Mouse (Mus musculus): ENCODE measurements at regions not wholly inside any gene's neighbourhood (a gene's known extent, or its start where the extent isn't known, plus 50 kb on each side); places are given as distances from the start of the nearest gene placed in this dataset.

DNA sequence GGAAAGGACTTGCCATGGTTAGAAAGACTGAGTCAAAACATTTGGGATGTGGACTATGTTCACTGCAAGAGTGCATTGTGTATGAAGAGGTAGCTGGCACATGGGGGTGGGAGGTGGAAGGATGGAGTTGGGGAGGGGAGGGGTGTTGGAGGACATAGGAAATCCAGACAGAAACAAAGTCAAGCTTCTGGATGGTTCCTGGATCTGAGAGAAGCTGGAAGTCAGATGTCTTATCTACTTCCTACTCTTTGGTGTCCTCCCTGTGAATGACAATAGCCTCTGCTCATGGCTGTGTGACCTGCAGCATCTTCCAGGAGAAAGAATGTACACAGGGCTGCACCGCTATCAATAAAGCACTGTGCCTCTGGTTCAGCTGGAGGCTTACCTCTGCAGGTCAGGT is 491.3 kb downstream of the Rnf144a start:
- TF ChIP-seq EP300 (optimal IDR thresholded peaks at IDR 0.05) (no peak), CTCF (IDR thresholded peaks at IDR 0.05; ENCODE audit: low read depth) (no peak)
- Histone ChIP-seq H3K9ac (ENCODE audit: low read length) (no peak overlapping the region), H3K9me3 (ENCODE audit: control insufficient read depth, low read length) (no peaks in the 10 kb centered on the region), H3K36me3 (ENCODE audit: control insufficient read depth, insufficient read depth, low read length) (no peaks in the 10 kb centered on the region), H3K27me3 (ENCODE audit: control insufficient read depth, insufficient read depth, low read length) (no peaks in the 10 kb centered on the region), H3K4me3 (ENCODE audit: low read depth, low read length) (no peak overlapping the region), H3K27ac (replicated peaks) (no peak overlapping the region), H3K4me2 (replicated peaks; ENCODE audit: low read depth) (no peak overlapping the region), H3K4me1 (replicated peaks; ENCODE audit: control insufficient read depth, insufficient read depth) (no peaks in the 10 kb centered on the region)
- WGBS, result 72% methylated on average over 1 of the region's 1 CpGs
- DNase-seq (ENCODE audit: low spot score) (no peak), ATAC-seq (ENCODE audit: low FRiP score, low TSS enrichment) (no peak)

DNA sequence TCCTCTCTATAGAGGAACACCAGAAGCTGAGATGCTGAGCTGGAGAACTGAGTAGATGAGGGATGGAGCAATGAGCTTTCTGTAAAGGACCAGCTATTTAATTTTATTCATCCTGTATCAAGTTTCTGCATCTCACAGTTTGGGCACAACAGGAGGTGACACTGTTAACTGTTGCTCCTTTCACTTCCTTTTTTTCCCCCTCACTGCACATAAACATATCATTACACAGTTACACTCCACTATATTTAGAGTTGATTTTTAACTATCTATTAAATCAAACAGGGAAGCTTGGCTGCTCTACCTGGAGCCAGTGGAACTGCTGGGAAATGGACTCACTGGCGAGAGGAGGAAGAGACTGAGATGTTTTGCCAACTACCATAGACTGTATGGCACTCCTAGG is 509.4 kb downstream of the Rnf144a start:
- Histone ChIP-seq H3K36me3 (ENCODE audit: control insufficient read depth, insufficient read depth, low read length) (no peaks in the 10 kb centered on the region), H3K9ac (ENCODE audit: low read length) (no peak overlapping the region), H3K4me3 (ENCODE audit: low read depth, low read length) (no peak overlapping the region), H3K27ac (replicated peaks) (no peak overlapping the region), H3K27me3 (ENCODE audit: control insufficient read depth, insufficient read depth, low read length) (no peaks in the 10 kb centered on the region), H3K4me1 (replicated peaks; ENCODE audit: control insufficient read depth, insufficient read depth) (no peaks in the 10 kb centered on the region), H3K9me3 (ENCODE audit: control insufficient read depth, low read length) (no peaks in the 10 kb centered on the region), H3K4me2 (replicated peaks; ENCODE audit: low read depth) (no peak overlapping the region)
- WGBS, result 83% methylated on average over 1 of the region's 1 CpGs
- DNase-seq (ENCODE audit: low spot score), result no peak
- ATAC-seq (ENCODE audit: low FRiP score, low TSS enrichment), result no peak
- TF ChIP-seq CTCF (IDR thresholded peaks at IDR 0.05; ENCODE audit: low read depth) (no peak), EP300 (optimal IDR thresholded peaks at IDR 0.05) (no peak)

- H3K9ac ChIP-seq (ENCODE audit: low read length), result no peak overlapping the region
- WGBS, result 56% methylated on average over 3 of the region's 3 CpGs
- H3K36me3 ChIP-seq (ENCODE audit: control insufficient read depth, insufficient read depth, low read length), result no peaks in the 10 kb centered on the region
- no peaks in the 10 kb centered on the region for H3K27me3 ChIP-seq (ENCODE audit: control insufficient read depth, insufficient read depth, low read length)
- no peak for ATAC-seq (ENCODE audit: low FRiP score, low TSS enrichment)
- H3K27ac ChIP-seq (replicated peaks), result no peak overlapping the region
- H3K4me2 ChIP-seq (replicated peaks; ENCODE audit: low read depth), result no peak overlapping the region
- H3K9me3 ChIP-seq (ENCODE audit: control insufficient read depth, low read length), result no peaks in the 10 kb centered on the region
- no peak overlapping the region for H3K4me3 ChIP-seq (ENCODE audit: low read depth, low read length)
- TF ChIP-seq EP300 (optimal IDR thresholded peaks at IDR 0.05) (no peak), CTCF (IDR thresholded peaks at IDR 0.05; ENCODE audit: low read depth) (no peak)
- H3K4me1 ChIP-seq (replicated peaks; ENCODE audit: control insufficient read depth, insufficient read depth), result no peaks in the 10 kb centered on the region
- no peak for DNase-seq (ENCODE audit: low spot score)
Measured at GRCm38 (mm10) chr12:25896543-25896942, 518.5 kb downstream of the Rnf144a start.

- no peak for DNase-seq (ENCODE audit: low spot score)
- Histone ChIP-seq H3K36me3 (ENCODE audit: control insufficient read depth, insufficient read depth, low read length) (no peaks in the 10 kb centered on the region), H3K9ac (ENCODE audit: low read length) (no peak overlapping the region), H3K9me3 (ENCODE audit: control insufficient read depth, low read length) (no peaks in the 10 kb centered on the region), H3K4me3 (ENCODE audit: low read depth, low read length) (no peak overlapping the region), H3K4me2 (replicated peaks; ENCODE audit: low read depth) (no peak overlapping the region), H3K4me1 (replicated peaks; ENCODE audit: control insufficient read depth, insufficient read depth) (no peaks in the 10 kb centered on the region), H3K27me3 (ENCODE audit: control insufficient read depth, insufficient read depth, low read length) (no peaks in the 10 kb centered on the region), H3K27ac (replicated peaks) (no peak overlapping the region)
- ATAC-seq (ENCODE audit: low FRiP score, low TSS enrichment), result no peak
- TF ChIP-seq EP300 (optimal IDR thresholded peaks at IDR 0.05) (no peak), CTCF (IDR thresholded peaks at IDR 0.05; ENCODE audit: low read depth) (no peak)
- WGBS, result 49% methylated on average over 1 of the region's 1 CpGs
Measured at GRCm38 (mm10) chr12:25895691-25896090, 519.4 kb downstream of the Rnf144a start.

DNA sequence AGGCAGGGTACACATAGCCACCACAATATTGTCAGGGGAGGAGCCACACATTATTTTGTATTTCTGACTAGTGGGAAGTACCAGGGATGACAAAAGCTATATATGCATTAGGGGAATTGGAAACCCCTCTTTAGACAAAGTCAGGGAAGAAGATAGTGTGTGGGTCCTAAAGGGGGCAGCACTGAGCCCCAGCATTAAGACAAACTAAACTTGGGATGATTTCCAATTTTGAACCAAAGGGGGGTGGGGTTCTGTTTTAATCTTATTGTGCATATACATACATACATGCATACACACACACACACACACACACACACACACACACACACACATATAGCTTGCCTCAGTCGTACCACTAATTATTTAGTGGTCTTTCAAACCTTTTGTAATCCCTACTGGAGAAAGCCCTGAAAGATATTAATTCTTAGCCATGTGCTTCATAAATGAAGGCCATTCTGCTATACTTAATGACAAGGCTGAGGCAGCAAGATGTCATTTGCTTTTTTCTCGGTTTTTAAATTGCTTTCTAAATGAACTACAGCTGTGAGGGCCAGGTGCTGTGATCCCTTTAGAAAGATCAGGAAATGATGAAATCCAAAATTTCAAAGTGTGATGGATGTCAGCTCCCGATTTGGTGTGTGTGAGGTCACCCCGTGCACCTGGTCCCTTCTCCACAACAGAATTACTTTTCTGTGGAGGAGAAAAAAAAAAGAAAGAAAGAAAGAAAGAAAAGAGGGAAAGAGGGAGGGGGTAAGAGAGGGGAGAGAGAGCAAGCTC is 523.5 kb downstream of the Rnf144a start:
- no peak for ATAC-seq (ENCODE audit: low FRiP score, low TSS enrichment)
- no peak for DNase-seq (ENCODE audit: low spot score)
- H3K27me3 ChIP-seq (ENCODE audit: control insufficient read depth, insufficient read depth, low read length), result no peaks in the 10 kb centered on the region
- H3K4me3 ChIP-seq (ENCODE audit: low read depth, low read length), result no peak overlapping the region
- H3K4me2 ChIP-seq (replicated peaks; ENCODE audit: low read depth), result no peak overlapping the region
- no peak for TF ChIP-seq EP300 (optimal IDR thresholded peaks at IDR 0.05)
- TF ChIP-seq CTCF (IDR thresholded peaks at IDR 0.05; ENCODE audit: low read depth), result peak; percentile 35; the same call in 1 of the 2 replicates
- H3K9ac ChIP-seq (ENCODE audit: low read length), result no peak overlapping the region
- H3K4me1 ChIP-seq (replicated peaks; ENCODE audit: control insufficient read depth, insufficient read depth), result no peaks in the 10 kb centered on the region
- WGBS, result 41% methylated on average over 4 of the region's 4 CpGs
- no peaks in the 10 kb centered on the region for H3K36me3 ChIP-seq (ENCODE audit: control insufficient read depth, insufficient read depth, low read length)
- no peak overlapping the region for H3K27ac ChIP-seq (replicated peaks)
- H3K9me3 ChIP-seq (ENCODE audit: control insufficient read depth, low read length), result no peaks in the 10 kb centered on the region

- 66% methylated on average over 1 of the region's 1 CpGs for WGBS
Measured at GRCm38 (mm10) chr12:25890722-25891121, 524.3 kb downstream of the Rnf144a start.

More at GRCm38 (mm10) chr12:25890722-25891121, 524.3 kb downstream of the Rnf144a start:
- H3K4me1 ChIP-seq (replicated peaks; ENCODE audit: control insufficient read depth, insufficient read depth), result no peaks in the 10 kb centered on the region
- H3K4me2 ChIP-seq (replicated peaks; ENCODE audit: low read depth), result no peak overlapping the region
- DNase-seq (ENCODE audit: low spot score) (no peak), ATAC-seq (ENCODE audit: low FRiP score, low TSS enrichment) (no peak)
- TF ChIP-seq CTCF (IDR thresholded peaks at IDR 0.05; ENCODE audit: low read depth) (peak; percentile 61), EP300 (optimal IDR thresholded peaks at IDR 0.05) (no peak)
- no peak overlapping the region for H3K9ac ChIP-seq (ENCODE audit: low read length)
- no peak overlapping the region for H3K4me3 ChIP-seq (ENCODE audit: low read depth, low read length)
- no peaks in the 10 kb centered on the region for H3K27me3 ChIP-seq (ENCODE audit: control insufficient read depth, insufficient read depth, low read length)
- H3K9me3 ChIP-seq (ENCODE audit: control insufficient read depth, low read length), result no peaks in the 10 kb centered on the region
- no peak overlapping the region for H3K27ac ChIP-seq (replicated peaks)
- no peaks in the 10 kb centered on the region for H3K36me3 ChIP-seq (ENCODE audit: control insufficient read depth, insufficient read depth, low read length)

All from stomach, postnatal 0 days (tissue).